Mouse (Mus musculus) forebrain, embryonic 14.5 days (tissue): Measurements from ENCODE around the gene Gm20388. TPM values are rescaled to one million over a fixed set of nuclear protein-coding genes. Genes with fewer than 3 reads are reported as not detected.

Source experiments
- ATAC-seq: fragments of 200-750 bp; cut with Nextera tagmentation; 2 replicates; pipeline ENCODE4 v1.8.0; 2017; ENCODE audit warnings: mild to moderate bottlenecking, moderate library complexity
- DNase-seq: peaks from one replicate; pipeline ENCODE4 v3.0.0-alpha.2; 2015; ENCODE audit warnings: low spot score
- H3K27ac ChIP-seq: fragments of 300-500 bp; sonication (generic); 2 replicates; pipeline ENCODE4 v1.5.1; 2014; ENCODE audit warnings: low read depth, mild to moderate bottlenecking, control low read depth, low read length, moderate library complexity
- H3K27me3 ChIP-seq: fragments of 300-500 bp; sonication (generic); replicated peaks from 2 replicates; pipeline ENCODE4 v1.6.1; 2014; ENCODE audit warnings: low read length, control low read depth, mixed read lengths; ENCODE audit not compliant: control insufficient read depth, insufficient read depth
- H3K36me3 ChIP-seq: fragments of 300-500 bp; sonication (generic); 2 replicates; pipeline ENCODE4 v1.6.1; 2014; ENCODE audit warnings: low read length, control low read depth; ENCODE audit not compliant: control insufficient read depth, insufficient read depth
- H3K4me1 ChIP-seq: fragments of 300-500 bp; sonication (generic); 2 replicates; pipeline ENCODE4 v1.6.1; 2014; ENCODE audit warnings: antibody characterized with exemption, low read length, control low read depth; ENCODE audit not compliant: control insufficient read depth, insufficient read depth
- H3K4me2 ChIP-seq: fragments of 300-500 bp; sonication (generic); 2 replicates; pipeline ENCODE4 v1.6.1; 2014; ENCODE audit warnings: mild to moderate bottlenecking, control low read depth, low read length
- H3K4me3 ChIP-seq: fragments of 300-500 bp; sonication (generic); 2 replicates; pipeline ENCODE4 v1.5.1; 2014; ENCODE audit warnings: low read depth, low read length, control low read depth
- H3K9ac ChIP-seq: fragments of 300-500 bp; sonication (generic); 2 replicates; pipeline ENCODE4 v1.6.1; 2014; ENCODE audit warnings: mild to moderate bottlenecking, low read length, control low read depth, moderate library complexity
- H3K9me3 ChIP-seq: fragments of 300-500 bp; sonication (generic); replicated peaks from 2 replicates; pipeline ENCODE4 v1.6.1; 2016; ENCODE audit warnings: low read length, control low read depth, mixed read lengths; ENCODE audit not compliant: control insufficient read depth
- WGBS: fragments of 180-500 bp; shearing (Covaris S2); extraction: QIAGEN DNeasy Blood & Tissue Kit; methylation state at CpG from one replicate; pipeline ENCODE4 v1.1.7; 2014; 5-methylcytosine and 5-hydroxymethylcytosine counted together
- polyA plus RNA-seq: library from polyadenylated mRNA; unstranded; fragments of >200 nt; fragmentation: Nextera tagmentation; extraction: Ambion mirVana; gene quantifications from 2 replicates; pipeline ENCODE4 v1.2.1, GENCODE M21; 2014

Gm20388 gene
- polyA plus RNA-seq, 1 experiment from 2014 or later: 7.4 TPM

DNA sequence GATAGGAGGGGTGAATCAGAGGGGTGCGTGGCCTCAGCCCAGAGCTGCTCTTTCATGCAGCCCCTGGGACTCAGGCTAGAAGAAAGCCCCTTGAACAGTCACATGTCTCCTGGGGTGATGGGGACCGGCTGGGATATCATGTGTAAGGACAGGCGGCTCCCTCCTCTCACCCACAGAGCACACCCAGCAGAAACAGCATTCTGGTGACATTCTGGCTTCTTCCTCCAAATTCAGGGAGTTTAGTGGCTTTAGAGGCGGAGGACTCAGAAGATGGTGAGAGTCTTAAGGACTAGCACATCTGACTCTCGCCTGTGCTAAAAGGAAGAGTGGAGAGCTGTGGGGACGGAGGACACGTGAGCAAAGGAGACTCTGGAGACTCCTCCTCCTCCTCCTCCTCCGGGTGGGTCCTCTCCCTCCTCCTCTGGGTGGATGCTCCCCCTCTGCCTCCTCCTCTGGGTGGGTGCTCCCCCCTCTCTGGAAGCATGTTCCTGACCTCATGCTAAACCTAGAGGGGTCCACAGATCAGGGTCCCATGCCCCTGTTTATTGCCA is 1265.0 kb downstream of the Gm20388 start:
- Histone ChIP-seq H3K36me3 (no peaks in the 10 kb centered on the region), H3K9me3 (no peaks in the 10 kb centered on the region), H3K4me3 (no peak overlapping the region), H3K4me1 (peaks cover 4% of the 10 kb centered on the region; the same call in 1 of the 2 replicates), H3K9ac (no peak overlapping the region), H3K27ac (no peak overlapping the region), H3K27me3 (no peaks in the 10 kb centered on the region), H3K4me2 (no peak overlapping the region)
- WGBS: 64% methylated on average over 8 of the region's 8 CpGs
- peak; percentile 18; the same call in 1 of the 2 replicates for ATAC-seq
- DNase-seq: no peak

DNA sequence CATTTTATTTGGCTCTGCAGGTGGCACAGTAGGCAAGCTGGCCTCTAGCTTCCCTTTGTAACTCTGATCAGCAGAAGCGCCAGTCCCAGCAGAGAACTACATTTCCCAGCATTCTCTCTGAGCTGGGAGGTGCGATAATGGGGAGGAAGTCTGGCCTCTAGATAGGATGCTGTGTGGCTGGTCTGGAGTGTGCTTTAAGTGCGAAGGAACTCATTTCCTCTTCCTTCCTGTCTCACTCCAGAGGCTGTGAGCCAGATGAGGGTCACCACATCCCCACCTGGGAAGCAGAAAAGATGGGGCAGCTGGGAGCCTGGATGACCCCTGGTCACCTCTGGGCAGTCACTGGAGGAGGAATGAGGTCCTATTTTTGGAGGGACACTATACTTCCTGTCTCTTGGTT is 1265.7 kb downstream of the Gm20388 start:
- Histone ChIP-seq H3K4me2 (no peak overlapping the region), H3K4me1 (peaks cover 5% of the 10 kb centered on the region; the same call in 1 of the 2 replicates), H3K9me3 (no peaks in the 10 kb centered on the region), H3K9ac (no peak overlapping the region), H3K36me3 (no peaks in the 10 kb centered on the region), H3K4me3 (no peak overlapping the region), H3K27me3 (no peaks in the 10 kb centered on the region), H3K27ac (no peak overlapping the region)
- WGBS: 30% methylated on average over 3 of the region's 3 CpGs
- DNase-seq (peak; percentile 50), ATAC-seq (peak; percentile 35; the same call in 1 of the 2 replicates)

GRCm38 (mm10) chr8:121180474-121181284 is 1270.0 kb downstream of the Gm20388 start:
- DNase-seq: peak; percentile 44

GRCm38 (mm10) chr8:121181285-121181884 is 1270.7 kb downstream of the Gm20388 start:
- DNase-seq (no peak), ATAC-seq (no peak)
- Histone ChIP-seq H3K9me3 (no peaks in the 10 kb centered on the region), H3K4me3 (no peak overlapping the region), H3K27ac (no peak overlapping the region), H3K27me3 (no peaks in the 10 kb centered on the region), H3K9ac (no peak overlapping the region), H3K36me3 (no peaks in the 10 kb centered on the region), H3K4me2 (no peak overlapping the region), H3K4me1 (peaks cover 5% of the 10 kb centered on the region; the same call in 1 of the 2 replicates)
- 72% methylated on average over 10 of the region's 10 CpGs for WGBS

More at GRCm38 (mm10) chr8:121180474-121181284, 1270.0 kb downstream of the Gm20388 start:
- ATAC-seq: peak; percentile 69
- Histone ChIP-seq H3K9me3 (no peaks in the 10 kb centered on the region), H3K4me1 (peaks cover 5% of the 10 kb centered on the region; the same call in 1 of the 2 replicates), H3K36me3 (no peaks in the 10 kb centered on the region), H3K27ac (no peak overlapping the region), H3K4me2 (peak overlapping the region; percentile 37), H3K9ac (peak overlapping the region; percentile 32; the same call in 1 of the 2 replicates), H3K27me3 (no peaks in the 10 kb centered on the region), H3K4me3 (no peak overlapping the region)
- WGBS: 16% methylated on average over 21 of the region's 21 CpGs

DNA sequence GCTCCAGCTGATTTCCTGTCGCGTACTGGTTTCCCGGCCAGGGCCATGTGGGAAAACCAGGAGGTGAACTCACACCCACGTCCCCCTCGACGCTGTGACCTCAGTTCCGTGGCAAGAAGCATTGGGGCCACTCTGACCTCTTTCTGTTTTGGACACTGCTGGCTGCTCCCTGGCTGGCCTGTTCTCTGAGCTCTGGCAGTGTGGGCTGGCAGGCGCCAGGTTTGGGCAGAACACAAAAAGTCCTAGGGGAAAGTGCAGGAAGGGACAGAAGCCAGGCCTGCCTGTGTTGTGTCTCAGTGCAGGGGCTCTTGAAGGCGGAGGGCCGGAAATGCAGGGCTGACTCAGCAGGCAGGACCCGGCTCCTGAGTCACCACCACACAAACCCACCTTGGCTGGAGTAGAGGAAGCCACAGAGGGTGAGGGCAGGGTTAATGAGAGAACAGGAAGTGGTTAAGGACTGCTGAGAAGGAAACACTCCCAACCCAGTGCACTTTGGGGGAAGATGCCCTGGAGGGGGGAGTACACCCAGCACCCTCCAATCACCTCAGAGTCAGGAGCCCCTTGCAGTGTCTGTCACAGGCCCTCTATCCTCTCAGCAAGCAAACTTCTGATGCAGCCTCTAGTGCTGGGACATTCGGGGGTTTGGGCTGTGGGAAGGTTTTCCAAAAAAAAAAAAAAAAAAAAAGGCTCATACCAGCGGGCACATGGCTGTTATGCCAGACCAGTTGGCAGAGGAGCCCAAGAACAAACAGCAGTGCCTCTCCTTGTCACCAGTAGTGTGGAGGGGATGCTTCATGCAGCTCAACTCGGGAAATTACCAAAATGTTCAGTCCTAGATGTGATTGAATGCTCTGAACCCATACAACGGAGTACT is 1277.1 kb downstream of the Gm20388 start:
- WGBS: 83% methylated on average over 15 of the region's 15 CpGs
- H3K4me3 ChIP-seq: no peak overlapping the region
- no peak overlapping the region for H3K4me2 ChIP-seq

DNA sequence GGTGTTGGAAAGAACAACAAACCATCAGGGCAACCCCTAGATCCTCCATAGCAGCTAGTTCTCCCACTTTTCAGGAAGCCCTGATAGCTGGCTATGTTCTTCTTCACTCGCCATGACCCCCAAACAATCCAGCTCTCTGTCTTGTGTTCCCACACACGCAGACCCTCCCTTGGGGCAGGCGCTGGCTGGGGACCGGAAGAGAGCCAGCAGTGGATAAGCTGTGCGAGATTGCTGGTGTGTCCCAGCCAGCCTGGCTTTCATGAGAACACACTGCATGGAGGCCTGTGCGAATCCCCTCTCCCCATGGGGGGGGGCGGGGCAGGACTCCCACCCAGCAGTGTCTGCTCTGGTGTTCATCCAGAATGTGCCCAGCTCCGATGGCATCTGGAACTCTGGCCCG is 1278.4 kb downstream of the Gm20388 start:
- Histone ChIP-seq H3K4me1 (no peaks in the 10 kb centered on the region), H3K4me3 (no peak overlapping the region), H3K9me3 (no peaks in the 10 kb centered on the region), H3K27me3 (no peaks in the 10 kb centered on the region), H3K36me3 (no peaks in the 10 kb centered on the region), H3K27ac (no peak overlapping the region), H3K4me2 (no peak overlapping the region), H3K9ac (no peak overlapping the region)
- 90% methylated on average over 9 of the region's 9 CpGs for WGBS
- DNase-seq (no peak), ATAC-seq (no peak)

More for the DNA sequence above, 1277.1 kb downstream of the Gm20388 start:
- H3K9ac ChIP-seq: no peak overlapping the region
- no peaks in the 10 kb centered on the region for H3K27me3 ChIP-seq
- no peak for DNase-seq
- H3K36me3 ChIP-seq: no peaks in the 10 kb centered on the region
- H3K9me3 ChIP-seq: no peaks in the 10 kb centered on the region
- H3K4me1 ChIP-seq: no peaks in the 10 kb centered on the region
- no peak overlapping the region for H3K27ac ChIP-seq
- ATAC-seq: no peak

DNA sequence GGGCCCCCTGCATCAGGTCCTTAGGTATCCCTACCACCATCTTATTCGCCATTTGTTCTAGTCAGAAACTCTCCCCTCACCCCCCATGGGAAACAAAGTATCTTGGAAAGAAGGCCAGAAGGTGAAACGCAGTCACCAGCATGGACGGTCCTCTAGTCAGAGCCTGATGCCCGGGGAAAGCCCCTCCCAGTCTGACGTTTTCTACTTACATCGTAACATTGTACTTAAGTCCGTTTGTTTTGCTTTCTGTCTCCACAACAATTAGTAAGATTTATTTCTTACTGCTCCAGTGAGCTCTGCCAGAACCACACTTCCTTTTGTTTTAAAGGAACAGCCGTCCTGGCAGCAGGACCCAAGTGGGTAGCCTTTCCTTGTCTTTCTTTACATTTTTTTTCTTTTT is 1281.8 kb downstream of the Gm20388 start:
- Histone ChIP-seq H3K9me3 (no peaks in the 10 kb centered on the region), H3K27ac (no peak overlapping the region), H3K36me3 (no peaks in the 10 kb centered on the region), H3K4me2 (no peak overlapping the region), H3K27me3 (no peaks in the 10 kb centered on the region), H3K4me3 (no peak overlapping the region), H3K9ac (no peak overlapping the region), H3K4me1 (no peaks in the 10 kb centered on the region)
- ATAC-seq (no peak), DNase-seq (no peak)
- 66% methylated on average over 8 of the region's 8 CpGs for WGBS

DNA sequence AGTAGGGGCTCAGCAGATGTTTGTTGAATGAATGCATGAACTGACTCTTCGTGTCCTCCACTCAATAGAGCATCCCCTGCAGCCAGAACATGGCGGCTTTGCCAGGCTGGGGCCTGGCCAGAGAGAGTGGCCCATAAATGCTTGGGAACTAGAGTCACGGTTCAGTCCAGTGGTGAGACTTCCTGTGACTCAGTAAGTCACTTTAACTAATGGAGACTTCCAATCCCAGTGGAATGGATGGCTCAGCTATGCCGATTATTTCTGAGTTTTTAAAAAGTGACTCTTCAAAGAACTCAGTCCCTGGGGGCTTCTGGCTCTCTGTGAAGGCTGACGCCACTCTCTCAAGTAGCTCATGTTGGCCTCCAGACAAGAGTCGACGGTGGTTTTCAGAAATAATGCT is 1285.3 kb downstream of the Gm20388 start:
- Histone ChIP-seq H3K27me3 (no peaks in the 10 kb centered on the region), H3K36me3 (no peaks in the 10 kb centered on the region), H3K9ac (no peak overlapping the region), H3K4me3 (no peak overlapping the region), H3K9me3 (no peaks in the 10 kb centered on the region), H3K4me2 (no peak overlapping the region), H3K4me1 (no peaks in the 10 kb centered on the region), H3K27ac (no peak overlapping the region)
- WGBS: 85% methylated on average over 7 of the region's 7 CpGs
- DNase-seq (no peak), ATAC-seq (no peak)
